Mouse (Mus musculus): ENCODE measurements around the gene Srsf1. TPM values are rescaled to one million over a fixed set of nuclear protein-coding genes. Genes with fewer than 3 reads are reported as not detected.

The Srsf1 gene
- polyA plus RNA-seq (2015; fragmentation: Nextera tagmentation; extraction: Ambion mirVana), result 101 and 102 TPM in 2 replicates

- Histone ChIP-seq H3K4me1 (ENCODE audit: control insufficient read depth, low read depth, low read length) (peaks cover 21% of the 10 kb centered on the region), H3K4me3 (ENCODE audit: low read depth, low read length) (peak within 1 kb of the TSS; percentile 100), H3K9ac (ENCODE audit: low read depth, low read length) (peak within 1 kb of the TSS; percentile 100), H3K36me3 (ENCODE audit: control insufficient read depth, insufficient read depth) (peaks cover 19% of the 10 kb centered on the region), H3K27ac (ENCODE audit: low read length) (peak within 1 kb of the TSS; percentile 99), H3K9me3 (replicated peaks; ENCODE audit: control insufficient read depth, low read length) (no peaks in the 10 kb centered on the region), H3K4me2 (ENCODE audit: low read depth, low read length) (peak within 1 kb of the TSS; percentile 73), H3K27me3 (ENCODE audit: control insufficient read depth, insufficient read depth, low read depth, low read length) (no peaks in the 10 kb centered on the region)
- peak; percentile 88 for ATAC-seq (ENCODE audit: low read depth)
- under 1% methylated on average over 60 of the region's 60 CpGs for WGBS (ENCODE audit: insufficient replicate concordance)
Measured at GRCm38 (mm10) chr11:88046944-88047794, at the start of gene Srsf1. TSS of gene Srsf1 (plus strand) at chr11:88047373.

GRCm38 (mm10) chr11:87999751-88000150 is 47.4 kb upstream of the Srsf1 start:
- 62% methylated on average over 5 of the region's 5 CpGs for WGBS (ENCODE audit: insufficient replicate concordance)
- no peak overlapping the region for H3K27ac ChIP-seq (ENCODE audit: low read length)

GRCm38 (mm10) chr11:88002738-88003137 is 44.4 kb upstream of the Srsf1 start:
- Histone ChIP-seq H3K4me1 (ENCODE audit: control insufficient read depth, low read depth, low read length) (no peaks in the 10 kb centered on the region), H3K9ac (ENCODE audit: low read depth, low read length) (no peak overlapping the region), H3K27ac (ENCODE audit: low read length) (no peak overlapping the region), H3K4me3 (ENCODE audit: low read depth, low read length) (no peak overlapping the region), H3K9me3 (replicated peaks; ENCODE audit: control insufficient read depth, low read length) (no peaks in the 10 kb centered on the region), H3K4me2 (ENCODE audit: low read depth, low read length) (no peak overlapping the region), H3K27me3 (ENCODE audit: control insufficient read depth, insufficient read depth, low read depth, low read length) (no peaks in the 10 kb centered on the region), H3K36me3 (ENCODE audit: control insufficient read depth, insufficient read depth) (no peaks in the 10 kb centered on the region)
- no peak for ATAC-seq (ENCODE audit: low read depth)
- 47% methylated on average over 4 of the region's 4 CpGs for WGBS (ENCODE audit: insufficient replicate concordance)

More at GRCm38 (mm10) chr11:87999751-88000150, 47.4 kb upstream of the Srsf1 start:
- no peaks in the 10 kb centered on the region for H3K9me3 ChIP-seq (replicated peaks; ENCODE audit: control insufficient read depth, low read length)
- no peak overlapping the region for H3K9ac ChIP-seq (ENCODE audit: low read depth, low read length)
- no peaks in the 10 kb centered on the region for H3K36me3 ChIP-seq (ENCODE audit: control insufficient read depth, insufficient read depth)
- H3K4me3 ChIP-seq (ENCODE audit: low read depth, low read length), result no peak overlapping the region
- no peaks in the 10 kb centered on the region for H3K4me1 ChIP-seq (ENCODE audit: control insufficient read depth, low read depth, low read length)
- no peak overlapping the region for H3K4me2 ChIP-seq (ENCODE audit: low read depth, low read length)
- no peak for ATAC-seq (ENCODE audit: low read depth)
- no peaks in the 10 kb centered on the region for H3K27me3 ChIP-seq (ENCODE audit: control insufficient read depth, insufficient read depth, low read depth, low read length)

GRCm38 (mm10) chr11:88004123-88004522 is 43.0 kb upstream of the Srsf1 start:
- Histone ChIP-seq H3K4me1 (ENCODE audit: control insufficient read depth, low read depth, low read length) (no peaks in the 10 kb centered on the region), H3K27ac (ENCODE audit: low read length) (no peak overlapping the region), H3K9ac (ENCODE audit: low read depth, low read length) (no peak overlapping the region), H3K27me3 (ENCODE audit: control insufficient read depth, insufficient read depth, low read depth, low read length) (no peaks in the 10 kb centered on the region), H3K4me2 (ENCODE audit: low read depth, low read length) (no peak overlapping the region), H3K9me3 (replicated peaks; ENCODE audit: control insufficient read depth, low read length) (no peaks in the 10 kb centered on the region), H3K36me3 (ENCODE audit: control insufficient read depth, insufficient read depth) (no peaks in the 10 kb centered on the region), H3K4me3 (ENCODE audit: low read depth, low read length) (no peak overlapping the region)
- WGBS (ENCODE audit: insufficient replicate concordance), result 39% methylated on average over 2 of the region's 2 CpGs
- ATAC-seq (ENCODE audit: low read depth), result no peak

- Histone ChIP-seq H3K36me3 (ENCODE audit: control insufficient read depth, insufficient read depth) (no peaks in the 10 kb centered on the region), H3K27me3 (ENCODE audit: control insufficient read depth, insufficient read depth, low read depth, low read length) (peaks cover 5% of the 10 kb centered on the region), H3K4me2 (ENCODE audit: low read depth, low read length) (no peak overlapping the region), H3K4me3 (ENCODE audit: low read depth, low read length) (no peak overlapping the region), H3K9ac (ENCODE audit: low read depth, low read length) (no peak overlapping the region), H3K9me3 (replicated peaks; ENCODE audit: control insufficient read depth, low read length) (no peaks in the 10 kb centered on the region), H3K4me1 (ENCODE audit: control insufficient read depth, low read depth, low read length) (no peaks in the 10 kb centered on the region), H3K27ac (ENCODE audit: low read length) (no peak overlapping the region)
- 24% methylated on average over 1 of the region's 1 CpGs for WGBS (ENCODE audit: insufficient replicate concordance)
- no peak for ATAC-seq (ENCODE audit: low read depth)
Measured at GRCm38 (mm10) chr11:88008641-88009040, 38.5 kb upstream of the Srsf1 start.

- no peak overlapping the region for H3K27ac ChIP-seq (ENCODE audit: low read length)
- no peak for ATAC-seq (ENCODE audit: low read depth)
- no peaks in the 10 kb centered on the region for H3K9me3 ChIP-seq (replicated peaks; ENCODE audit: control insufficient read depth, low read length)
- no peaks in the 10 kb centered on the region for H3K36me3 ChIP-seq (ENCODE audit: control insufficient read depth, insufficient read depth)
- H3K27me3 ChIP-seq (ENCODE audit: control insufficient read depth, insufficient read depth, low read depth, low read length), result peaks cover 5% of the 10 kb centered on the region
- H3K4me1 ChIP-seq (ENCODE audit: control insufficient read depth, low read depth, low read length), result no peaks in the 10 kb centered on the region
- H3K4me2 ChIP-seq (ENCODE audit: low read depth, low read length), result no peak overlapping the region
- WGBS (ENCODE audit: insufficient replicate concordance), result 32% methylated on average over 16 of the region's 16 CpGs
- no peak overlapping the region for H3K4me3 ChIP-seq (ENCODE audit: low read depth, low read length)
- H3K9ac ChIP-seq (ENCODE audit: low read depth, low read length), result no peak overlapping the region
Measured at GRCm38 (mm10) chr11:88009542-88010190, 37.5 kb upstream of the Srsf1 start.

- Histone ChIP-seq H3K27ac (ENCODE audit: low read length) (no peak overlapping the region), H3K4me3 (ENCODE audit: low read depth, low read length) (no peak overlapping the region), H3K36me3 (ENCODE audit: control insufficient read depth, insufficient read depth) (no peaks in the 10 kb centered on the region), H3K9me3 (replicated peaks; ENCODE audit: control insufficient read depth, low read length) (no peaks in the 10 kb centered on the region), H3K27me3 (ENCODE audit: control insufficient read depth, insufficient read depth, low read depth, low read length) (peaks cover 5% of the 10 kb centered on the region), H3K4me1 (ENCODE audit: control insufficient read depth, low read depth, low read length) (no peaks in the 10 kb centered on the region), H3K9ac (ENCODE audit: low read depth, low read length) (no peak overlapping the region), H3K4me2 (ENCODE audit: low read depth, low read length) (no peak overlapping the region)
- 60% methylated on average over 11 of the region's 11 CpGs for WGBS (ENCODE audit: insufficient replicate concordance)
- ATAC-seq (ENCODE audit: low read depth), result no peak
Measured at GRCm38 (mm10) chr11:88011208-88011913, 35.8 kb upstream of the Srsf1 start.

GRCm38 (mm10) chr11:88011914-88012419 is 35.2 kb upstream of the Srsf1 start:
- ATAC-seq (ENCODE audit: low read depth), result no peak
- 70% methylated on average over 7 of the region's 7 CpGs for WGBS (ENCODE audit: insufficient replicate concordance)
- H3K4me2 ChIP-seq (ENCODE audit: low read depth, low read length), result no peak overlapping the region
- H3K36me3 ChIP-seq (ENCODE audit: control insufficient read depth, insufficient read depth), result no peaks in the 10 kb centered on the region
- no peaks in the 10 kb centered on the region for H3K4me1 ChIP-seq (ENCODE audit: control insufficient read depth, low read depth, low read length)
- no peaks in the 10 kb centered on the region for H3K9me3 ChIP-seq (replicated peaks; ENCODE audit: control insufficient read depth, low read length)
- no peak overlapping the region for H3K27ac ChIP-seq (ENCODE audit: low read length)
- peaks cover 5% of the 10 kb centered on the region for H3K27me3 ChIP-seq (ENCODE audit: control insufficient read depth, insufficient read depth, low read depth, low read length)
- H3K9ac ChIP-seq (ENCODE audit: low read depth, low read length), result no peak overlapping the region
- H3K4me3 ChIP-seq (ENCODE audit: low read depth, low read length), result no peak overlapping the region

All from liver, embryonic 16.5 days (tissue).